Comparison of ENCODE assay signal across 14 mouse cellular contexts in genomic region chr14:45600587-45600986, GRCm38 (mm10). TPM values are rescaled to one million over a fixed set of nuclear protein-coding genes. Genes with fewer than 3 reads are reported as not detected.
DNase-seq lines count a peak whose midpoint lies in the region; ATAC-seq and TF ChIP-seq lines count a peak whose summit lies in the region.
"Had no signal": no experiment of that assay in that cellular context is flagged by ENCODE, and none has a peak within 500 bp of the region (broad histone marks: within the 10 kb centered on the region; RNA-seq: fewer than 3 reads in every experiment).

No protein-coding gene starts in this region.

- no peak for TF ChIP-seq CTCF in hindbrain, postnatal 0 days (IDR thresholded peaks at IDR 0.05; ENCODE audit: low read depth)

- no peaks in the 10 kb centered on the region for H3K9me3 ChIP-seq in hindbrain, embryonic 13.5 days
- H3K9me3 ChIP-seq in hindbrain, embryonic 10.5 days, result no peaks in the 10 kb centered on the region
- H3K9me3 ChIP-seq in hindbrain, postnatal 0 days (ENCODE audit: low read length), result no peaks in the 10 kb centered on the region
- no peaks in the 10 kb centered on the region for H3K9me3 ChIP-seq in intestine, embryonic 15.5 days
- H3K9me3 ChIP-seq: liver, embryonic 15.5 days had no signal

- no peaks in the 10 kb centered on the region for H3K4me1 ChIP-seq in hindbrain, embryonic 13.5 days (replicated peaks)
- no peaks in the 10 kb centered on the region for H3K4me1 ChIP-seq in hindbrain, embryonic 10.5 days (replicated peaks)
- H3K4me1 ChIP-seq in hindbrain, postnatal 0 days (ENCODE audit: insufficient read depth, low read length), result no peaks in the 10 kb centered on the region
- no peaks in the 10 kb centered on the region for H3K4me1 ChIP-seq in intestine, embryonic 15.5 days (replicated peaks)
- H3K4me1 ChIP-seq: liver, embryonic 15.5 days had no signal

- no peak for DNase-seq in hindbrain, embryonic 10.5 days (ENCODE audit: low spot score)
- DNase-seq in brain, embryonic 18.5 days (ENCODE audit: low read depth, low spot score), result peak; percentile 22
- DNase-seq in hindbrain, postnatal 0 days (ENCODE audit: low spot score), result peak; percentile 62
- DNase-seq in lung, postnatal 14 days, result peak; percentile 14
- DNase-seq in spleen, postnatal 14 days (ENCODE audit: low spot score in 2 of 2), result no peak
- DNase-seq: heart, postnatal 10 days; kidney, postnatal 25 days had no signal

- peak overlapping the region; percentile 42 for H3K27ac ChIP-seq in hindbrain, embryonic 13.5 days
- no peak overlapping the region for H3K27ac ChIP-seq in hindbrain, embryonic 10.5 days
- H3K27ac ChIP-seq in hindbrain, postnatal 0 days, result peak overlapping the region; percentile 67
- H3K27ac ChIP-seq in intestine, embryonic 15.5 days, result no peak overlapping the region
- H3K27ac ChIP-seq: liver, embryonic 15.5 days had no signal

- ATAC-seq in hindbrain, embryonic 13.5 days (ENCODE audit: low FRiP score), result peak; percentile 79
- peak; percentile 88 for ATAC-seq in hindbrain, postnatal 0 days
- ATAC-seq in inflammation-experienced regulatory T-cells, adult 6 months, result no peak
- no peak for ATAC-seq in intestine, embryonic 15.5 days
- ATAC-seq: activated CD4-positive, CD25-positive, alpha-beta regulatory T cell, adult 4 months had no signal

- peaks cover 62% of the 10 kb centered on the region for H3K36me3 ChIP-seq in hindbrain, embryonic 13.5 days
- peaks cover 29% of the 10 kb centered on the region for H3K36me3 ChIP-seq in hindbrain, embryonic 10.5 days
- peaks cover 32% of the 10 kb centered on the region; the same call in 1 of the 2 replicates for H3K36me3 ChIP-seq in hindbrain, postnatal 0 days (ENCODE audit: insufficient read depth, low read length)
- peaks cover 11% of the 10 kb centered on the region; the same call in 1 of the 2 replicates for H3K36me3 ChIP-seq in intestine, embryonic 15.5 days

- H3K9ac ChIP-seq in hindbrain, embryonic 13.5 days, result no peak overlapping the region
- H3K9ac ChIP-seq in hindbrain, postnatal 0 days (replicated peaks; ENCODE audit: low read length), result 0 out of 2 replicates have a peak overlapping the region, but pooled peaks have one; percentile 10
- H3K9ac ChIP-seq in intestine, embryonic 15.5 days, result no peak overlapping the region
- H3K9ac ChIP-seq: liver, embryonic 15.5 days had no signal

- H3K4me2 ChIP-seq in hindbrain, embryonic 13.5 days, result no peak overlapping the region
- no peak overlapping the region for H3K4me2 ChIP-seq in hindbrain, postnatal 0 days (ENCODE audit: low read depth, low read length)
- H3K4me2 ChIP-seq in intestine, embryonic 15.5 days (replicated peaks), result no peak overlapping the region
- H3K4me2 ChIP-seq: liver, embryonic 15.5 days had no signal

- H3K27me3 ChIP-seq in hindbrain, embryonic 13.5 days, result no peaks in the 10 kb centered on the region
- H3K27me3 ChIP-seq in hindbrain, embryonic 10.5 days (ENCODE audit: insufficient read depth, poor library complexity, severe bottlenecking), result no peaks in the 10 kb centered on the region
- no peaks in the 10 kb centered on the region for H3K27me3 ChIP-seq in hindbrain, postnatal 0 days (ENCODE audit: insufficient read depth, low read length)
- H3K27me3 ChIP-seq in intestine, embryonic 15.5 days (replicated peaks), result no peaks in the 10 kb centered on the region
- H3K27me3 ChIP-seq: liver, embryonic 15.5 days had no signal

- WGBS in hindbrain, embryonic 13.5 days, result 89% methylated on average over 9 of the region's 9 CpGs
- WGBS in hindbrain, embryonic 10.5 days, result 93% methylated on average over 9 of the region's 9 CpGs
- WGBS in hindbrain, postnatal 0 days, result 79% methylated on average over 9 of the region's 9 CpGs
- WGBS in intestine, embryonic 15.5 days, result 86% methylated on average over 9 of the region's 9 CpGs

- no peak overlapping the region for H3K4me3 ChIP-seq in hindbrain, embryonic 13.5 days
- H3K4me3 ChIP-seq in hindbrain, embryonic 10.5 days, result no peak overlapping the region
- H3K4me3 ChIP-seq in hindbrain, postnatal 0 days (ENCODE audit: low read length), result no peak overlapping the region
- no peak overlapping the region for H3K4me3 ChIP-seq in intestine, embryonic 15.5 days (replicated peaks)
- H3K4me3 ChIP-seq: erythroblast, embryonic 14.5 days; liver, embryonic 15.5 days; myocyte had no signal

RNA-seq across cellular contexts. Expression of gene Ddhd1, which starts 57.4 kb away (rescaled TPM):
- 15.8 and 19.2 TPM in 2 replicates for polyA plus RNA-seq in hindbrain, embryonic 13.5 days (2015; fragmentation: Nextera tagmentation; extraction: Ambion mirVana)
- polyA plus RNA-seq in hindbrain, embryonic 10.5 days (2016; fragmentation: Nextera tagmentation; extraction: Ambion mirVana), result 8.5 and 9.1 TPM in 2 replicates
- 53.0 and 64.2 TPM in 2 replicates for total RNA-seq in hindbrain, postnatal 0 days (2014; rRNA removed)
- 15.0 and 17.2 TPM in 2 replicates for polyA plus RNA-seq in hindbrain, postnatal 0 days (2015; fragmentation: Nextera tagmentation; extraction: Ambion mirVana)
- 10 to 100 TPM; 10.9 to 20.3 (median 13.7) TPM for polyA plus RNA-seq in inflammation-experienced regulatory T-cells, adult 6 months (2017; shearing (Covaris generic))
- polyA plus RNA-seq in intestine, embryonic 15.5 days (2015; fragmentation: Nextera tagmentation; extraction: Ambion mirVana), result 6.7 and 8.6 TPM in 2 replicates

Comparison
In these comparisons a context has a peak if more than half of its experiments do, and no peak if none do; other contexts are left out.
1. H3K27ac ChIP-seq: peak in hindbrain, embryonic 13.5 days (single experiment) and hindbrain, postnatal 0 days (single experiment); none in hindbrain, embryonic 10.5 days (single experiment) and intestine, embryonic 15.5 days (single experiment).
2. DNase-seq: peak in brain, embryonic 18.5 days (single experiment), hindbrain, postnatal 0 days (single experiment) and lung, postnatal 14 days (single experiment); none in hindbrain, embryonic 10.5 days (single experiment) and spleen, postnatal 14 days (0 of 2).
3. ATAC-seq: peak in hindbrain, embryonic 13.5 days (single experiment) and hindbrain, postnatal 0 days (single experiment); none in inflammation-experienced regulatory T-cells, adult 6 months (single experiment) and intestine, embryonic 15.5 days (single experiment).